Mouse (Mus musculus) myocyte (in vitro differentiated cells): ENCODE results near the gene Sdccag8.

Experiments used
- CEBPB ChIP-seq: IDR thresholded peaks from 2 replicates; pipeline ENCODE4 v1.6.1; 2011; ENCODE audit warnings: mild to moderate bottlenecking, moderate library complexity; ENCODE audit not compliant: poor library complexity, insufficient read depth, severe bottlenecking
- E2F4 ChIP-seq: IDR thresholded peaks from one replicate; pipeline ENCODE4 v1.6.1; 2011; ENCODE audit warnings: mild to moderate bottlenecking, control low read depth, moderate library complexity; ENCODE audit not compliant: insufficient read depth
- MAX ChIP-seq: IDR thresholded peaks from one replicate; pipeline ENCODE4 v1.6.1; 2011; ENCODE audit warnings: low read depth, mild to moderate bottlenecking, control low read depth
- MYOD1 ChIP-seq, 3 experiments: IDR thresholded peaks; one replicate each; pipeline ENCODE4 v1.6.1; 2011; ENCODE audit warnings: control low read depth in 2 of 3, low read depth in 2 of 3, mild to moderate bottlenecking in 2 of 3, moderate library complexity in 1 of 3; ENCODE audit not compliant: insufficient read length in 2 of 3, control insufficient read depth in 1 of 3
- MYOG ChIP-seq, 3 experiments: IDR thresholded peaks; one replicate each; pipeline ENCODE4 v1.6.1; 2011; ENCODE audit warnings: control low read depth in 2 of 3, low read depth in 2 of 3, mild to moderate bottlenecking in 2 of 3; ENCODE audit not compliant: insufficient read length in 2 of 3, control insufficient read depth in 1 of 3, insufficient read depth in 1 of 3
- POLR2A ChIP-seq: IDR thresholded peaks from one replicate; pipeline ENCODE4 v1.6.1; 2011; ENCODE audit warnings: low read depth, mild to moderate bottlenecking, control low read depth, moderate library complexity; ENCODE audit not compliant: insufficient read length
- POLR2AphosphoS2 ChIP-seq: IDR thresholded peaks from one replicate; pipeline ENCODE4 v1.6.1; 2011; ENCODE audit warnings: low read depth, control low read depth; ENCODE audit not compliant: insufficient read length
- TCF12 ChIP-seq: IDR thresholded peaks from one replicate; pipeline ENCODE4 v1.6.1; 2011; ENCODE audit warnings: mild to moderate bottlenecking, control low read depth; ENCODE audit not compliant: poor library complexity, insufficient read depth, severe bottlenecking
- USF1 ChIP-seq: IDR thresholded peaks from one replicate; pipeline ENCODE4 v1.6.1; 2011; ENCODE audit warnings: low read depth, mild to moderate bottlenecking, control low read depth, moderate library complexity

- TF ChIP-seq E2F4 = no peak
- TF ChIP-seq MYOD1 (IDR thresholded peaks at IDR 0.05; ENCODE audit: control insufficient read depth in 1 of 3, insufficient read length in 2 of 3, low read depth in 2 of 3) = no peak
- TF ChIP-seq POLR2A = no peak
- TF ChIP-seq MYOG (IDR thresholded peaks at IDR 0.05; ENCODE audit: control insufficient read depth in 1 of 3, insufficient read depth in 1 of 3, insufficient read length in 2 of 3, low read depth in 2 of 3) = no peak
- no peak for TF ChIP-seq USF1
- TF ChIP-seq CEBPB = no peak
- no peak for TF ChIP-seq TCF12
- no peak for TF ChIP-seq MAX
- TF ChIP-seq POLR2AphosphoS2 = no peak
Observed at GRCm38 (mm10) chr1:176961716-176962115, 147.3 kb downstream of the Sdccag8 start.
